Mouse (Mus musculus) lung, adult 2 months (tissue): ENCODE results near the gene Gm10160.

Experiments
- CTCF ChIP-seq: fragments of 200-500 bp; IDR thresholded peaks from 2 replicates; pipeline ENCODE4 v1.5.1; 2011; ENCODE audit warnings: mild to moderate bottlenecking, low read length, control low read depth; ENCODE audit not compliant: insufficient read depth
- POLR2A ChIP-seq: fragments of 200-500 bp; IDR thresholded peaks from 2 replicates; pipeline ENCODE4 v1.6.1; 2011; ENCODE audit warnings: low read depth, mild to moderate bottlenecking, control low read depth, low read length, borderline replicate concordance; ENCODE audit errors: extremely low read depth

DNA sequence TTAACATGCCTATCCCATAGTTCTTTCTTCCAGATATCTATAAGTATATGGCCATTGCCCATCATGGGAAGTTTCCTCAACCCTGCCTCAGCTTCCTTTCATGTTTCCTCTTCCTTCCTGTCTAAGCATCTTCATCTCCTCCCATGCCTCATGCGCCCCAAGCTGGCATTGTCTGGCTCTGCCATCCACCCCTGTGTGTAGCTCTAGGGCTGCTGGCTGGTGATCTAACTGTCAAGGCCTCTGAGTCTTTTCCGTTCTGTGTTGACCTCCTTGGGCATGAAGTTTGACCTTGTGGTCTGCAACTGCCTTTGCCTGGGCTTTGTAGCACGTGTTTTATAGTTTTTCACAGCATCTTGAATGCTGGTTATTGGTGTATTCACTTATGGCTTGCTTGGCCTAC lies 10.3 kb downstream of the Gm10160 start:
- TF ChIP-seq CTCF (no peak), POLR2A (no peak)
